Mouse (Mus musculus) ES-E14 (cell line): ENCODE results near the gene Kcnj14.

Experiments
- CHD2 ChIP-seq: IDR thresholded peaks from 2 replicates; pipeline ENCODE4 v1.6.1; 2014; ENCODE audit warnings: mild to moderate bottlenecking, low read depth, low read length, inconsistent platforms
- HCFC1 ChIP-seq: IDR thresholded peaks from 2 replicates; pipeline ENCODE4 v1.6.1; 2012; ENCODE audit warnings: low read length, inconsistent platforms, borderline replicate concordance; ENCODE audit not compliant: insufficient read depth
- ZNF384 ChIP-seq: IDR thresholded peaks from 2 replicates; pipeline ENCODE4 v1.6.1; 2012; ENCODE audit warnings: low read depth, low read length, inconsistent platforms

DNA sequence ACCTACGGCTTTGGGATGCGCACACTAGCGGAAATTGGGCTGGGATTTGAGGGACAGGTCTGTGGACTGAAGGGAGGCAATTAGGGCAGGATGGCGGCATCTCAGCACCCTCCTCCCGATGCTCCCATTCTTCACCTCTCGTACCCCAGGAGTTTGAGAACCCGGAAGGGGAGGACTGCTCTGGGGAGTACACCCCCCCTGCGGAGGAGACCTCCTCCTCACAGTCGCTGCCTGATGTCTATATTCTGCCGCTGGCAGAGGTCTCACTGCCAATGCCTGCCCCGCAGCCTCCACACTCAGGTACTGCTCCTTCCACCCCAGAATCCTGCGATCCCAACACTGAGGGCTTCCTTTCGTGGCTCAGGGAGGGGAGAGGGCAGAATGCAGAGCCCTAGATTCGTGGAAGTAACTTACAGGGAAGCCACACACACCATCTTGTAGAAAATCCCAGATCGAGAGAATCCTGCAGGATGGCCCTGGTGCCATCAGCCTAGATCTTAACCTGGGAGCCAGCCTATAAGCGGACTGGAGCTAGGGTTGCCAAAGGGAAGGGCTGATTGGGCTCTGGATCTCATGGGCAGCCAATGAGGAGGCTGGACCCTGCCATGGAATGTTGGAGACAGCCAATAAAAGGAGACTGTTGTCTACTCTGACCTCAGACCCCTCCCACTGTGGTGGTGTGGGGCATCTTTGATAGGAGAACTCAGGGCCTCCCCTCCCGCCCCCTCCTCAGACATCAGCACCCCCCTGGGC is 37.7 kb downstream of the Kcnj14 start:
- TF ChIP-seq ZNF384 (no peak), HCFC1 (no peak), CHD2 (peak; percentile 83)
